Mouse (Mus musculus): ENCODE results near the gene Dock10. TPM values are rescaled to one million over a fixed set of nuclear protein-coding genes. Genes with fewer than 3 reads are reported as not detected.

Dock10 gene
- polyA plus RNA-seq, 1 experiment from 2014 or later: 5.4 TPM

DNA sequence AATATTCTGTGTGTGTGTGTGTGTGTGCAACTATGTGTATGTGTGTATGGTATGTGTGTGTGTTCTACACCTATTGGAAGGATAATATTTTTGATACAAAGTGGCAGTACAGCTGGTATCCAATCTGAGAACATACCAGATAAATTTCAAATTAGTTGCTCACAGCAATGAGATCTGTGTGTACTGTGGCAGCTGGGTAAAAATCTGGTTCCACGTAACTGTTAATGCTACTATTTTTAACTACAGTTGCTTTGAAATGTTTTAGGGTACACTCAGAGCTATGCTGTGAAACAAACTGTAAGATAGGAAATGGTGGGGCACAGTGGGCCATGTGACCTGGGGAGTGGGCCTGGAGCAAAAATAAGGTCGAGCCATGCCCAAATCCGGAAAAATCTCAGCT, 176.1 kb downstream of the Dock10 start:
- Histone ChIP-seq H3K4me2 (ENCODE audit: low read depth, low read length) (no peak overlapping the region), H3K36me3 (ENCODE audit: control insufficient read depth, insufficient read depth) (no peaks in the 10 kb centered on the region), H3K27me3 (ENCODE audit: control insufficient read depth, insufficient read depth, low read length) (no peaks in the 10 kb centered on the region), H3K4me1 (ENCODE audit: control insufficient read depth, insufficient read depth, low read length) (no peaks in the 10 kb centered on the region), H3K4me3 (ENCODE audit: low read length) (no peak overlapping the region), H3K9me3 (replicated peaks; ENCODE audit: control insufficient read depth, low read length) (no peaks in the 10 kb centered on the region), H3K9ac (ENCODE audit: low read length) (no peak overlapping the region), H3K27ac (ENCODE audit: low read length) (no peak overlapping the region)
- no peak for ATAC-seq (replicated peaks; ENCODE audit: extremely low read depth, insufficient read depth, low FRiP score)
- WGBS: 75% methylated on average over 3 of the region's 3 CpGs

DNA sequence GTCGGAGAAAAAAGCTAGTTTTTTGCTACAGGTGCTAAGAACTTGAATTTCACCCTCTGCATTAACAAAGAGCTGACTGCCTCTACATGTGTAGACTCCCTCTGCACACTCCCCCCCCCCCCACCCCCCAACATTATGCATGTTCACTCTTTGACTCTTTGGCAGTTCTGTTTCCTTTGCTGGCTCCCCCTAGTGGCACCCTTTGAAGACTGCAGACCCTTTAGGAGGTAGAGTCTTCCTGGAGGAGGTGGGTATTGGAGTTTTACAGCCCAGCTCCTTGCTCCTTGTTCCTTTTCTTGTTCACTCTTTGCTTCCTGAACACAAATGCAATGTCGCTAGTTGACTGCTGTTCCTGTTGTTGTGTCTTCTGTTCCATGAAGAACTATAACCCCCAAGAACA, 181.4 kb downstream of the Dock10 start:
- WGBS: 91% methylated on average over 2 of the region's 2 CpGs
- Histone ChIP-seq H3K9me3 (replicated peaks; ENCODE audit: control insufficient read depth, low read length) (no peaks in the 10 kb centered on the region), H3K36me3 (ENCODE audit: control insufficient read depth, insufficient read depth) (0 out of 2 replicates have a peak, but pooled peaks cover 3% of the 10 kb centered on the region), H3K27me3 (ENCODE audit: control insufficient read depth, insufficient read depth, low read length) (no peaks in the 10 kb centered on the region), H3K4me2 (ENCODE audit: low read depth, low read length) (no peak overlapping the region), H3K27ac (ENCODE audit: low read length) (no peak overlapping the region), H3K4me3 (ENCODE audit: low read length) (no peak overlapping the region), H3K9ac (ENCODE audit: low read length) (no peak overlapping the region), H3K4me1 (ENCODE audit: control insufficient read depth, insufficient read depth, low read length) (no peaks in the 10 kb centered on the region)
- ATAC-seq (replicated peaks; ENCODE audit: extremely low read depth, insufficient read depth, low FRiP score): no peak

DNA sequence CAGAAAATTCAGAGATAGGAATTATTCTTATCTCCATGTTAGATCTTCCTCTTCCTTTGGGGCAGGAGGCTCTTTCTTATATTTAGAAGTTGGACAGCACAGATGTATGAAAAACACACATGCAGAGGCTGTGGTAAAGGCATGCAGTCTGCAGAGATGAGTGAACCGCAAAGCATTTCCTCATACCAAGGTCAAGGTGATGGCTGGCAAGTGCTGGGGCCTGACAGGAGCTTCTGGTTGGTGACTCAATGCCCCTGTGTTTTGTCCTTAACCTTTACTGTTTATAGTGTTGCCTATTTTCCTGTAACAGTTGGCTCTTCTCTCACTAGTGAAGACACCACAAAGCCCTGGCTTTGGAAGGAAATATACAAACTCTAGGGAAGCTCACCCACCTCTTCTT, 201.9 kb downstream of the Dock10 start:
- no peak for ATAC-seq (replicated peaks; ENCODE audit: extremely low read depth, insufficient read depth, low FRiP score)
- 90% methylated on average over 1 of the region's 1 CpGs for WGBS

DNA sequence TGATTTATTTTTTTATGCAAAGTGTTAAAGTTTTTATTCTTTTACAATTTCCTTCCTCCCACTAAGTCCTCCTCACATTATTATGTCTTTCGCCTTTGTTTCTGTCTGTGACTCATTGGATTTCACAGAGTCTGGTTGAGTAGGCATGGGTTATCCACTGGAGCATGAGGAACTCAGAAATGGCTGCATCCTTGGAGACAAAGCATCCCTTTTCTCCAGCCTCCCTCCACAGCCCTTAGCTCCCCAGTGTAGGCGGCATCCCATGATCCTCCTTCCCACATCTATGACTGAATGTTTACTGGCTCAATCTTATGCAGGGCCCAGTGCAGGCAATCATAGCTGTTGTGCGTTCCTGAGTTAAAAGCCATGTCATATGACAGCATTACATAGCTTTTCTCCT, 216.8 kb downstream of the Dock10 start:
- no peak overlapping the region for H3K4me2 ChIP-seq (ENCODE audit: low read depth, low read length)
- no peak for ATAC-seq (replicated peaks; ENCODE audit: extremely low read depth, insufficient read depth, low FRiP score)
- H3K27ac ChIP-seq (ENCODE audit: low read length): no peak overlapping the region
- no peaks in the 10 kb centered on the region for H3K36me3 ChIP-seq (ENCODE audit: control insufficient read depth, insufficient read depth)
- 88% methylated on average over 3 of the region's 3 CpGs for WGBS
- H3K4me3 ChIP-seq (ENCODE audit: low read length): no peak overlapping the region
- no peaks in the 10 kb centered on the region for H3K27me3 ChIP-seq (ENCODE audit: control insufficient read depth, insufficient read depth, low read length)
- H3K9me3 ChIP-seq (replicated peaks; ENCODE audit: control insufficient read depth, low read length): no peaks in the 10 kb centered on the region
- H3K9ac ChIP-seq (ENCODE audit: low read length): no peak overlapping the region
- H3K4me1 ChIP-seq (ENCODE audit: control insufficient read depth, insufficient read depth, low read length): no peaks in the 10 kb centered on the region

More for the DNA sequence above, 201.9 kb downstream of the Dock10 start:
- no peak overlapping the region for H3K27ac ChIP-seq (ENCODE audit: low read length)
- H3K9ac ChIP-seq (ENCODE audit: low read length): no peak overlapping the region
- H3K4me1 ChIP-seq (ENCODE audit: control insufficient read depth, insufficient read depth, low read length): no peaks in the 10 kb centered on the region
- H3K9me3 ChIP-seq (replicated peaks; ENCODE audit: control insufficient read depth, low read length): no peaks in the 10 kb centered on the region
- H3K4me2 ChIP-seq (ENCODE audit: low read depth, low read length): no peak overlapping the region
- no peaks in the 10 kb centered on the region for H3K27me3 ChIP-seq (ENCODE audit: control insufficient read depth, insufficient read depth, low read length)
- H3K36me3 ChIP-seq (ENCODE audit: control insufficient read depth, insufficient read depth): no peaks in the 10 kb centered on the region
- no peak overlapping the region for H3K4me3 ChIP-seq (ENCODE audit: low read length)

DNA sequence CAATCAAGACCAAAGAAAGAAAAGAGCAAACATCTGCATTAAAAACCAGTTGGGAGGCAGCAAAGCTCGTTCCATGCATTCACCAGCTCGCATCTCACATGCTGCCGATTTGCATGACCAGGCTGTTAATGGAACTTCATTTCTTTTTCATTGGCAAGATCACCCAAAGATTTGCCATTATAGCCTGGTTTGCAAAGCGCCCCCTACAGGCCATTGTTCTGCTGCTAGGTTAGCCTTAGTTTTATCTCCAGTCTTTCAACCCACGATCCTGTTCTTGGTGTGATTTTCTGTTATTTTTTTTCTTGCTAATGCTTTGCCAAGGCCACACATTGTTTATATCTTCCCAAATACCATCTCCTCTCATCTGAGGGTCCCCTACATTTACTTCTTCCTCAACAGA, 236.1 kb downstream of the Dock10 start:
- ATAC-seq (replicated peaks; ENCODE audit: extremely low read depth, insufficient read depth, low FRiP score): no peak
- 64% methylated on average over 5 of the region's 5 CpGs for WGBS
- H3K27me3 ChIP-seq (ENCODE audit: control insufficient read depth, insufficient read depth, low read length): no peaks in the 10 kb centered on the region

DNA sequence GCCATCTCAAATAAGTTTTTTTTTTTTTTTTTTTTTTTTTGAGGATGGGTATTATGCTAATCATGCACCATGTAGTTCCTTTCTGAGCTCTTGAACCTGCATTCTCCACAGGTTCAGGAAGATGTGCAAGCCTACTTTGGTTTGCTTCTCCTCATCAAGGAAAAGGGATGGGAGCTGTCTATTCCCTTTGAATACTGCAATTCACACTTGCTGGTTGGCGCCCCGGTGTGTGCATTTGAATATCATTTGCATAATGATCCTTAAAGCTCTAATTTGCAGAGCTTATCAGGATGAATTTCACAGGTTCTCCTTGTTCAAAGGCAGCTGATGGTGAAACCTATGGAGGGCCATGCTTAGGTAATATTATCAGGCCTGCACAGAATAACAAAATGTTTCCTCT, 237.9 kb downstream of the Dock10 start:
- Histone ChIP-seq H3K36me3 (ENCODE audit: control insufficient read depth, insufficient read depth) (no peaks in the 10 kb centered on the region), H3K9ac (ENCODE audit: low read length) (no peak overlapping the region), H3K4me1 (ENCODE audit: control insufficient read depth, insufficient read depth, low read length) (no peaks in the 10 kb centered on the region), H3K27ac (ENCODE audit: low read length) (no peak overlapping the region), H3K9me3 (replicated peaks; ENCODE audit: control insufficient read depth, low read length) (no peaks in the 10 kb centered on the region), H3K4me2 (ENCODE audit: low read depth, low read length) (no peak overlapping the region), H3K27me3 (ENCODE audit: control insufficient read depth, insufficient read depth, low read length) (no peaks in the 10 kb centered on the region), H3K4me3 (ENCODE audit: low read length) (no peak overlapping the region)
- WGBS: 34% methylated on average over 2 of the region's 2 CpGs
- ATAC-seq (replicated peaks; ENCODE audit: extremely low read depth, insufficient read depth, low FRiP score): no peak

More for the DNA sequence above, 236.1 kb downstream of the Dock10 start:
- H3K9ac ChIP-seq (ENCODE audit: low read length): no peak overlapping the region
- no peaks in the 10 kb centered on the region for H3K9me3 ChIP-seq (replicated peaks; ENCODE audit: control insufficient read depth, low read length)
- no peaks in the 10 kb centered on the region for H3K4me1 ChIP-seq (ENCODE audit: control insufficient read depth, insufficient read depth, low read length)
- H3K36me3 ChIP-seq (ENCODE audit: control insufficient read depth, insufficient read depth): no peaks in the 10 kb centered on the region
- H3K4me3 ChIP-seq (ENCODE audit: low read length): no peak overlapping the region
- no peak overlapping the region for H3K27ac ChIP-seq (ENCODE audit: low read length)
- H3K4me2 ChIP-seq (ENCODE audit: low read depth, low read length): no peak overlapping the region

DNA sequence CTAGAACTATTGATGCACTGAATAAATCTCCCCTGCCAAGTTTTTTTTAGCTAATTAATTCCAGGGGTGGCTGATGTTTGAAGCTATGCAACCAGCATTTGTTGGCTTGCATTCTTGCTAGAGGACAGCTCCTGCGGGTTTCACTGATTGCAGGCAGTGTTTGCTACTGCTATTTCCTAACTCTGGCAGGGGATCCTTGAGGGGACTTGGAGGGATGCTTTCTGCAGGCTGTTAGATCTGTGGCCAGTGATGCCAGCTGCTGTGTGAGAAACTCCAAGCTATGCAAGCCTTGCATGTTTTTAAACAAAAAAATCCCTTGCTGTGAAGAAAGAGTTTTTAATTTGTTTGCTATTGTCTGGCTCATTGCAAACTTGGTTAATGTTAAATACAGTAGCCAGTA, 238.4 kb downstream of the Dock10 start:
- ATAC-seq (replicated peaks; ENCODE audit: extremely low read depth, insufficient read depth, low FRiP score): no peak
- no peaks in the 10 kb centered on the region for H3K4me1 ChIP-seq (ENCODE audit: control insufficient read depth, insufficient read depth, low read length)
- no peak overlapping the region for H3K9ac ChIP-seq (ENCODE audit: low read length)
- WGBS: 3% methylated on average over 1 of the region's 1 CpGs
- H3K27ac ChIP-seq (ENCODE audit: low read length): no peak overlapping the region
- no peaks in the 10 kb centered on the region for H3K9me3 ChIP-seq (replicated peaks; ENCODE audit: control insufficient read depth, low read length)
- no peaks in the 10 kb centered on the region for H3K27me3 ChIP-seq (ENCODE audit: control insufficient read depth, insufficient read depth, low read length)
- no peaks in the 10 kb centered on the region for H3K36me3 ChIP-seq (ENCODE audit: control insufficient read depth, insufficient read depth)
- no peak overlapping the region for H3K4me3 ChIP-seq (ENCODE audit: low read length)
- no peak overlapping the region for H3K4me2 ChIP-seq (ENCODE audit: low read depth, low read length)

DNA sequence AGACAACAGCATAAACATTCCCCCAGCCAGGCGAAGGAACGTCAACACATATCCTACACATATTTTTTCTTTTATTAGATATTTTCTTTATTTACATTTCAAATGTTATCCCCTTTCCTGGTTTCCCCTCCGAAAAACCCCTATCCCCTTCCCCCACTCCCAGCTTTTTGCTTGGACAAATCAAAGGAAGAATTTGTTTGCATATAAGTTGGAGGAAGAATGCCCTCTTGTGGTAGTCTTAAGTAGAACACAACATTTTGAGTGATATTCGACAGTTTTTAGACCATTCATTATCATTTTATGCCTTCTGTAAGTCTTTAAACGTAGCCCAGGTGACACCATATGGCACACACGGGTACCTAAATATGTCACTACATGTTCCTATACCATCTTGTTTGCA, 242.5 kb downstream of the Dock10 start:
- 43% methylated on average over 6 of the region's 6 CpGs for WGBS

DNA sequence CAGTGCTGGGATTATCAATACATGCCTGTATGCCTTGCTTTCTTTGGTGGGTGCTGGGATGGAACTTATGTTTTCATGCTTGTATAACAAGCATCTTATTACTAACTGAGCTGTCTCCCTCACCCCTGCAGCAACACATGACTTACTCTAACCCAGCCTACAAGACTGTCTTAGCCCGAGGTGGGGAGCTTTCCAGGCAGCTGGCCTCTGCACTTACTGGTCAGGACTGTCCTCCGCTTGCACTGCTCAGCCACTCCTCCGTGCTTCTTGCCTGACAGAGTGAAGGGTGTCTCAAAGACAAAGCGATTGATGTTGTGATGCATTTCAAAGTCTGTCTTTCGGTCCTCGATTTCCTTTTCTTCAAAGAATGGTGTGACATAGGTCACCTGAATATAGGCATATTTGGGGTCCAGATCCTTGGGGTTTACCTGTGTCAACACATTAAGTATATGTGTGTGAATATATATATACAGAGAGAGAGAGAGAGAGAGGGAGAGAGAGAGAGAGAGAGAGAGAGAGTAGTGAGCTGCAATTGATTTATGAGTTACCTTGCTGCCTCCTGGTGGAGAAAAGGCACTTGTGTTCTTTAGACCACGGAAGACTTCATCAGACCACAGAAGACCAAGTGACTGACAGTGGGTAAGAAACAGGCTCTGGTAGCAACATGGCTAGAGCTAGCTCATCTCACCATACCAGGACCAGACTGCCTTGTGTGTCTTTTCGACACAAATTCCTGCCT, 245.9 kb downstream of the Dock10 start:
- WGBS: 65% methylated on average over 8 of the region's 8 CpGs
- Histone ChIP-seq H3K9me3 (replicated peaks; ENCODE audit: control insufficient read depth, low read length) (no peaks in the 10 kb centered on the region), H3K27me3 (ENCODE audit: control insufficient read depth, insufficient read depth, low read length) (no peaks in the 10 kb centered on the region), H3K9ac (ENCODE audit: low read length) (no peak overlapping the region), H3K4me2 (ENCODE audit: low read depth, low read length) (no peak overlapping the region), H3K36me3 (ENCODE audit: control insufficient read depth, insufficient read depth) (no peaks in the 10 kb centered on the region; the same call in 1 of the 2 replicates), H3K4me3 (ENCODE audit: low read length) (no peak overlapping the region), H3K27ac (ENCODE audit: low read length) (no peak overlapping the region), H3K4me1 (ENCODE audit: control insufficient read depth, insufficient read depth, low read length) (no peaks in the 10 kb centered on the region)
- no peak for ATAC-seq (replicated peaks; ENCODE audit: extremely low read depth, insufficient read depth, low FRiP score)

More for the DNA sequence above, 242.5 kb downstream of the Dock10 start:
- H3K36me3 ChIP-seq (ENCODE audit: control insufficient read depth, insufficient read depth): no peaks in the 10 kb centered on the region
- no peak for ATAC-seq (replicated peaks; ENCODE audit: extremely low read depth, insufficient read depth, low FRiP score)
- H3K4me3 ChIP-seq (ENCODE audit: low read length): no peak overlapping the region
- H3K9ac ChIP-seq (ENCODE audit: low read length): no peak overlapping the region
- H3K4me1 ChIP-seq (ENCODE audit: control insufficient read depth, insufficient read depth, low read length): no peaks in the 10 kb centered on the region
- no peak overlapping the region for H3K27ac ChIP-seq (ENCODE audit: low read length)
- H3K4me2 ChIP-seq (ENCODE audit: low read depth, low read length): no peak overlapping the region
- H3K9me3 ChIP-seq (replicated peaks; ENCODE audit: control insufficient read depth, low read length): no peaks in the 10 kb centered on the region
- no peaks in the 10 kb centered on the region for H3K27me3 ChIP-seq (ENCODE audit: control insufficient read depth, insufficient read depth, low read length)

Data from heart, embryonic 16.5 days (tissue).